Mouse (Mus musculus) adrenal gland, postnatal 10 days (tissue): ENCODE measurements around the gene Slc15a3. TPM values are rescaled to one million over a fixed set of nuclear protein-coding genes. Genes with fewer than 3 reads are reported as not detected.
A peak's percentile ranks its signal among the peaks of the same experiment; 100 is the strongest.

Source experiments
- DNase-seq: peaks from one replicate; pipeline ENCODE4 v3.0.0; 2021; ENCODE audit warnings: mixed read lengths
- total RNA-seq, 2 experiments: library from RNA; stranded (reverse); gene quantifications; 2 replicates each; pipeline ENCODE4 v1.2.3; 2021

Gene Slc15a3
- total RNA-seq, 2 experiments from 2014 or later: 3.2 to 3.5 TPM

GRCm38 (mm10) chr19:10822534-10822933, 17.0 kb upstream of the Slc15a3 start:
- DNase-seq: no peak

- no peak for DNase-seq
These were observed 15.5 kb upstream of the Slc15a3 start for GRCm38 (mm10) chr19:10824061-10824460.

GRCm38 (mm10) chr19:10828321-10828720, 11.2 kb upstream of the Slc15a3 start:
- DNase-seq: no peak

GRCm38 (mm10) chr19:10829436-10830175, 9.9 kb upstream of the Slc15a3 start, which contains the start of gene Cd6:
TSS of gene Cd6 (minus strand) at chr19:10830058.
- DNase-seq: no peak

- peak; percentile 84 for DNase-seq
These were observed 8.1 kb upstream of the Slc15a3 start for GRCm38 (mm10) chr19:10831424-10831823.

- no peak for DNase-seq
These were observed 7.5 kb upstream of the Slc15a3 start for GRCm38 (mm10) chr19:10832030-10832429.

- no peak for DNase-seq
These were observed 5.9 kb upstream of the Slc15a3 start for GRCm38 (mm10) chr19:10833611-10834010.

- no peak for DNase-seq
These were observed 3.9 kb upstream of the Slc15a3 start for GRCm38 (mm10) chr19:10835671-10836070.

- no peak for DNase-seq
These were observed 2.4 kb downstream of the Slc15a3 start for GRCm38 (mm10) chr19:10841721-10842626.

- no peak for DNase-seq
These were observed 3.4 kb downstream of the Slc15a3 start for GRCm38 (mm10) chr19:10842914-10843313.

GRCm38 (mm10) chr19:10844206-10844605, 4.7 kb downstream of the Slc15a3 start:
- no peak for DNase-seq

- no peak for DNase-seq
These were observed 5.9 kb downstream of the Slc15a3 start for GRCm38 (mm10) chr19:10845454-10845853.

GRCm38 (mm10) chr19:10846150-10846549, 6.6 kb downstream of the Slc15a3 start:
- no peak for DNase-seq

GRCm38 (mm10) chr19:10847311-10848087, 8.0 kb downstream of the Slc15a3 start:
- DNase-seq: peak; percentile 84

GRCm38 (mm10) chr19:10855422-10855821, 15.9 kb downstream of the Slc15a3 start:
- DNase-seq: no peak

GRCm38 (mm10) chr19:10856520-10856919, 17.0 kb downstream of the Slc15a3 start:
- no peak for DNase-seq

GRCm38 (mm10) chr19:10860072-10860497, 20.6 kb downstream of the Slc15a3 start:
- DNase-seq: no peak

- DNase-seq: no peak
These were observed 26.8 kb downstream of the Slc15a3 start for GRCm38 (mm10) chr19:10866351-10866750.

- DNase-seq: no peak
These were observed 28.6 kb downstream of the Slc15a3 start for GRCm38 (mm10) chr19:10867946-10868622.

- DNase-seq: no peak
These were observed 29.2 kb downstream of the Slc15a3 start for GRCm38 (mm10) chr19:10868623-10869141.

GRCm38 (mm10) chr19:10869241-10869885, 29.8 kb downstream of the Slc15a3 start:
- peak; percentile 88 for DNase-seq
